Mouse (Mus musculus) erythroblast, embryonic 14.5 days (primary cell): Measurements from ENCODE around the gene Wdr20. TPM values are rescaled to one million over a fixed set of nuclear protein-coding genes. Genes with fewer than 3 reads are reported as not detected.

ENCODE experiments used
- H3K27me3 ChIP-seq: 2 replicates; pipeline ENCODE4 v1.6.1; 2012; ENCODE audit warnings: inconsistent platforms; ENCODE audit not compliant: control insufficient read depth
- H3K36me3 ChIP-seq: 2 replicates; pipeline ENCODE4 v1.6.1; 2012; ENCODE audit warnings: mild to moderate bottlenecking, inconsistent platforms; ENCODE audit not compliant: control insufficient read depth
- H3K4me1 ChIP-seq: 2 replicates; pipeline ENCODE4 v1.6.1; 2012; ENCODE audit warnings: inconsistent platforms; ENCODE audit not compliant: control insufficient read depth
- H3K4me3 ChIP-seq: replicated peaks from 2 replicates; pipeline ENCODE3; 2012; ENCODE audit warnings: moderate library complexity, mild to moderate bottlenecking, inconsistent platforms
- H3K9me3 ChIP-seq: 2 replicates; pipeline ENCODE4 v1.6.1; 2012; ENCODE audit warnings: low read length, inconsistent platforms, mixed read lengths; ENCODE audit not compliant: control insufficient read depth
- GATA1 ChIP-seq: IDR thresholded peaks from 2 replicates; pipeline ENCODE4 v1.6.1; 2012; ENCODE audit warnings: low read length, inconsistent platforms, mixed read lengths
- TAL1 ChIP-seq: IDR thresholded peaks from 3 replicates; pipeline ENCODE4 v1.6.1; 2012; ENCODE audit warnings: low read length, inconsistent platforms, mixed read lengths
- polyA plus RNA-seq: library from polyadenylated mRNA; stranded (reverse); fragments of >175 nt; gene quantifications from 2 replicates; pipeline ENCODE4 v1.2.3, GENCODE M21; 2012

Gene Wdr20
- polyA plus RNA-seq, 1 experiment: 0.67 TPM

GRCm38 (mm10) chr12:110816833-110817232 is 79.1 kb downstream of the Wdr20 start:
- Histone ChIP-seq H3K9me3 (peaks cover 6% of the 10 kb centered on the region), H3K4me3 (no peak overlapping the region), H3K4me1 (no peaks in the 10 kb centered on the region; the same call in 1 of the 2 replicates), H3K36me3 (no peaks in the 10 kb centered on the region), H3K27me3 (no peaks in the 10 kb centered on the region)
- TF ChIP-seq GATA1: no peak
- TF ChIP-seq TAL1: no peak

- Histone ChIP-seq H3K27me3 (no peaks in the 10 kb centered on the region), H3K36me3 (no peaks in the 10 kb centered on the region), H3K4me1 (no peaks in the 10 kb centered on the region; the same call in 1 of the 2 replicates), H3K9me3 (peaks cover 6% of the 10 kb centered on the region), H3K4me3 (no peak overlapping the region)
- no peak for TF ChIP-seq GATA1
- no peak for TF ChIP-seq TAL1
These were observed 81.6 kb downstream of the Wdr20 start for GRCm38 (mm10) chr12:110819367-110819766.

- Histone ChIP-seq H3K27me3 (no peaks in the 10 kb centered on the region), H3K4me1 (no peaks in the 10 kb centered on the region), H3K4me3 (no peak overlapping the region), H3K36me3 (no peaks in the 10 kb centered on the region), H3K9me3 (peaks cover 6% of the 10 kb centered on the region)
- no peak for TF ChIP-seq TAL1
- no peak for TF ChIP-seq GATA1
These were observed 84.0 kb downstream of the Wdr20 start for GRCm38 (mm10) chr12:110821787-110822186.

DNA sequence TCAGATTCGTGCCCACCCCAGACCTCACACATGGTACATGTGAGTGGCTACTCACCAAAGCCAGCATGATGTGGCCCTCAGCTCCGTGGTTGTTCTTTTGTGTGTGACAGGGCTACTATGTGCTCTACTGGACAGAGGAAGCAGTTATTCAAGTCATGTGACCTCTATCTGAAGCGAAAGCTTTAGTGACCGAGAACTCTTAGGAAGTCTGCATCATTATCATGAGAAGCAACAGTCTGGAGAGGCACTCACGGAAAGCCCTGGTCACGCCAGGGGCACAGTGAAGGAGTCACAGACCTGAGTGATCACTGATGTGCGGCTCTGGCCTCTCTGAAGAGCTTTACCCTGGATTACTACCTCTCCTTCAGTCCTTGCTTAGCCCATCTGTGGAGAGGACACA is 84.6 kb downstream of the Wdr20 start:
- no peak for TF ChIP-seq TAL1
- Histone ChIP-seq H3K4me3 (no peak overlapping the region), H3K4me1 (no peaks in the 10 kb centered on the region), H3K9me3 (peaks cover 6% of the 10 kb centered on the region), H3K27me3 (no peaks in the 10 kb centered on the region), H3K36me3 (no peaks in the 10 kb centered on the region)

DNA sequence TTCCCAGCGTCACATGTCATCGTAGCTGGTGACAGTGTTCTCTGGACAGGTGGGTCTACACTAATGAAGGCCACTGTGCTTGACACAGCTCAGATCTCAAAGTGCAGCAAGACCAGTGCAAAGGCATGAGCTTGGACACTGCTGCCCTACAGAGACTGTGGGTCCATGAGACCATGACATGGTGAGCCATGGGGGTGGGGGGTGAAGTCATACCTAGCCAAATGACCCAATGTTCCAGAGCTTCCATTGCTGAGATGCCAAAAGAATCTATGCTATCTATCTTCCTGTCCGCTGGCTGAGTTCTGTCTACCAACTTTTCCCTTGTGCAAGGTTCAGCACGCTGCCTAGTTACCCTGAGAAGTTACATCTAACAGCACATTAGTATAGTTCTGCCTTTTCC is 91.2 kb downstream of the Wdr20 start:
- H3K36me3 ChIP-seq: no peaks in the 10 kb centered on the region
- H3K9me3 ChIP-seq: no peaks in the 10 kb centered on the region
- no peak overlapping the region for H3K4me3 ChIP-seq
- H3K4me1 ChIP-seq: no peaks in the 10 kb centered on the region
- H3K27me3 ChIP-seq: no peaks in the 10 kb centered on the region
- no peak for TF ChIP-seq TAL1
- TF ChIP-seq GATA1: no peak

DNA sequence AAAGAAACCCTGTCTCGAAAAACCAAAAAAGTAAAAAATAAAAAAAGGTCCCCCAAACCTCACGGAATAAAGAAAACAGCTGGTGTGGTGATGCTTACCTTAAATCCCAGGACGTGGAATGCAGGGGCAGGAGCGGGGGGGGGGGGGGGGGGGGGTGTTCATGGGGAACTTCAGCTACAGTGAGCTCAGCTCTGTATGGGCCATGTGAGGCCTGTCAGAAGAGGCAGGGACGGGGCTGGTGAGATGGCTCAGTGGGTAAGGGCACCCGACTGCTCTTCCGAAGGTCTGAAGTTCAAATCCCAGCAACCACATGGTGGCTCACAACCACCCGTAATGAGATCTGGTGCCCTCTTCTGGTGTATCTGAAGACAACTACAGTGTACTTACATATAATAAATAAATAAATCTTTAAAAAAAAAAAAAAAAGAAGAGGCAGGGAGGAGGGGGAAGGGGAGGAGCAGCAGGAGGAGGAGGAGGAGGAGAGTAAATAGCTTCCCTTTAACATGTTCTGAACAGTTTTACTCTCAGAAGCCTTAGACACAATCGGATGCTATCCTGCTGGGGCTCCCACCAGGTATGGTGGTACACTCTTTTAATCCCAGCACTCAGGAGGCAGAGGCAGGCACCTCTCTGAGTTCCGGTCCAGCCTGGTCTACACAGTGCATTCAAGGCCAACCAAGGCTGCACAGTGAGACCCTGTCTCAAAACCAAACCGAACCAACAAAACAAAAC is 92.7 kb downstream of the Wdr20 start:
- Histone ChIP-seq H3K4me1 (no peaks in the 10 kb centered on the region), H3K9me3 (no peaks in the 10 kb centered on the region), H3K4me3 (no peak overlapping the region), H3K36me3 (no peaks in the 10 kb centered on the region), H3K27me3 (peaks cover 3% of the 10 kb centered on the region; the same call in 1 of the 2 replicates)
- TF ChIP-seq TAL1: no peak
- TF ChIP-seq GATA1: no peak

- TF ChIP-seq TAL1 (no peak), GATA1 (no peak)
- peaks cover 4% of the 10 kb centered on the region for H3K4me1 ChIP-seq
- no peak overlapping the region for H3K4me3 ChIP-seq
- H3K27me3 ChIP-seq: peaks cover 30% of the 10 kb centered on the region
- no peaks in the 10 kb centered on the region for H3K36me3 ChIP-seq
- H3K9me3 ChIP-seq: no peaks in the 10 kb centered on the region
These were observed 97.4 kb downstream of the Wdr20 start for GRCm38 (mm10) chr12:110835182-110835581.

DNA sequence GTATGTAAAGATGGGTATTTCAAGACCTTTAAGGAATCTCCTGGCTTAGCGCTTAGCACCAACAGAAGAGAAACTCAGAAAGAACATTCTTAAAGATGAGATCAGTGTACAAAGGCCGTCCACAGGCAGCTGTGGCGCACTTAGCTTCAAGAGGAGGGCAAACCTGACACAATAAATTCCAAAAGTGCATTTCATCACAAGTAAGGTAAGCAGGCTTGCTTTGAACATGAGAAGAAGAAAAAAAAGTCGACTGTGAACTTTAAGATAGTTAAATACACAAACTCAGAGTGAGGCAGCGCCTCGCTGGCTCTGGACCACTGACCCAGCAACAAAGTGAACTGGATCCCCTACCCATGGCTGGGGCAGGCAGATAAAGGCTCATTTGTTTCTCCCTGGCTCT is 99.0 kb downstream of the Wdr20 start:
- Histone ChIP-seq H3K27me3 (peaks cover 35% of the 10 kb centered on the region), H3K9me3 (no peaks in the 10 kb centered on the region), H3K4me3 (no peak overlapping the region), H3K4me1 (peaks cover 16% of the 10 kb centered on the region), H3K36me3 (no peaks in the 10 kb centered on the region)
- TF ChIP-seq TAL1 (no peak), GATA1 (no peak)

DNA sequence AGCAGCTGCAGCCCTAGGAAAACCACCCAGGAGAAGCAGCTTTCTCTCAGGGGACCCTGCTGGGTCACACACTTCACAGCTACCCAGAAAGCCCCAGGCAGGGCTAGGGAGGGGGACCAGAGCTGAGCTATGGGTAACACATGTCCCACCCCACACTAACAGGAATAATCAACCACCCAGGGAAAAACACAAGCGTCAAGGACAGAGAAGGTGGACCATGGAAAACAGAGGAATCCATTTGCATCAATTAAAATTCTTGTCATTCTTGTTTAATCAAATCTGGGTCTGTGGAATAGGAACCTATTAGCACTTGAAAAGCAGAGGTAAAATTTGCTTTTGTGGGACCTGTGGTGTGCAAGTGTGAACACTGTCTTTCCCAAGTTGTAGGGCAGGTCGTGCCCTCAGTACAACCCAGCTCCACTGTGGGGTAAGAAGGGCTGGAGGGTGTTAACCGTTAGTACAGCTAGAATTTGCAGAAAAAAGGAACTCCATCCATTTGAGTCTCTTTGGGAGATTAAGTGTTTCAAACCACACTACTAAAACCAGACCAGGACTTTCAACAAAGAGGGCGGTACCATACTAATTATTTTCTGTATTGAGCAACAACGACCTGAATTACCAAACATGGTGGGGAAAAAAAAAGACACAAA is 99.6 kb downstream of the Wdr20 start:
- Histone ChIP-seq H3K4me1 (peaks cover 16% of the 10 kb centered on the region), H3K4me3 (no peak overlapping the region), H3K9me3 (no peaks in the 10 kb centered on the region), H3K27me3 (peaks cover 35% of the 10 kb centered on the region), H3K36me3 (no peaks in the 10 kb centered on the region)
- TF ChIP-seq GATA1 (no peak), TAL1 (no peak)
